Mouse (Mus musculus): ENCODE measurements around the gene Msl1.

DNA sequence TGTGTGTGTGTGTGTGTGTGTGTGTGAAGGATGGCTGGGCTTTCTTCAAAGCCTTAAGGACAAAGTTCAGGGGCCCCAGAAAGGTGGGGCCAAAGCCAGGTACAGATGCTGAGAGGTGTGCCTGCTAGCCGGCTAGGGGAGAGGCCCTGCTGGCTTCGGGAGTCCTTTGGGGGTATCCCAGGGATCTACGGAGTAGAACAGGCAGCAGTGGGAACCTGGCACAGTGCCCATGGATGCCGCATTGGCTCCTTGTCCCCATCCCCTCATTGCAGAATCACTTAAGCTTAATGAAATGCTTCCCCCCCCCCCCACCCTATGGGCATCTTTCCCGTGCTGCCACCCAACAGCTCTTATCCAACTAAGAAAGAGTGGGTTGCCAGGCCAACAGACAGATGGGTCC is 45.6 kb upstream of the Msl1 start:
- TF ChIP-seq CTCF (IDR thresholded peaks at IDR 0.05; ENCODE audit: insufficient read depth, low read depth, low read length) (no peak), POLR2A (IDR thresholded peaks at IDR 0.05; ENCODE audit: insufficient read depth, low read depth, low read length) (no peak)

Measured in olfactory bulb, adult 2 months (tissue).